Mouse (Mus musculus): ENCODE results near the gene Cilp2. TPM values are rescaled to one million over a fixed set of nuclear protein-coding genes. Genes with fewer than 3 reads are reported as not detected.

Cilp2 gene
- 0.13 and 0.30 TPM in 2 replicates for polyA plus RNA-seq (2015; fragmentation: Nextera tagmentation; extraction: Ambion mirVana)

DNA sequence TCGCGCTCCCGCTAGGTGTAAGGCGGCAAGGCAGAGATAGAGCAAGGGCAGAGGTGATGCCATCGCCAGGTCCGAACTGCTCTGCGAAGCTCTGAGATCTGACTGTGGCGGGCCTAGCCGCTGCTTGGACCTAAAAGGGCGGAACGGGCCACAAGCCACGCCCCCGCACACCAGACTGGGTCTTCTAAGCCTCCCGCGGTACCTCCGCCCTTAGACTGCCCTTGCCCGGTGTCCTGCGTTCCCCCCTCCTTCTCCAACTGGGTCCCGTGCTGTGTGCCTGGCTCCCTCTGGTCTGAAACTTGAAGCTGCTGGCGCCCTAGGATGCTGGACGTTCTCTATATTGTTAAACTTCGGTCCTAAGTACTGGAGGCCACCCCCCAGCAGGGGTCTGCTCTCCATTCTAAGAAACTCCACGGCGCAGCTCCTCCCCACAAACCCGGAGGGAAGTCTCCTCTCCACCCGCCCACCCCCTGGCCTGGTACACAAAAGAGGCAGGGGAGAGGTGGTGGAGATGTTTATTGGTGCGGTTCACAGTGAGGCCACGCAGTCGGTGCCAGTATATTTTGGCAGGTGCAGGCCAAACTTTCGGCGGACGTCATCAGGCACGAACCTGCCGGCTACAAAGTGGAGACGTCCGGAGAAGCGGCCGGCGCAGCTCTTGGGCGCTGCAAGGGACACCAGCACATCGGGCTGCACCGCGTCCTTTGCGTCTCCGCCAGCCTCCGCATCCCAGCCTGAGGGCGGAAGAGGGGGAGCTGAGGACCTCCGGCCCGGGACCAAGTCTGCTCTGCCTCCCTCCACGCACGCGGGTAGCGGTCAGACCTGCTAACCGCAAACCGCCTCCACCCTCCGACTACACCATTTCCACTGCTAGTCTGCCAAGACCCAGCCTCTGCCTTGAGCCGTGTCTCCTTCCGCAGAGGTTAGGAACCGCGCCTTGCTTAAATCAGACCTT, at the start of gene Cilp2:
Gene Cilp2, minus strand, starts transcription at position 399 of the 955 bp plus-strand sequence.

DNA sequence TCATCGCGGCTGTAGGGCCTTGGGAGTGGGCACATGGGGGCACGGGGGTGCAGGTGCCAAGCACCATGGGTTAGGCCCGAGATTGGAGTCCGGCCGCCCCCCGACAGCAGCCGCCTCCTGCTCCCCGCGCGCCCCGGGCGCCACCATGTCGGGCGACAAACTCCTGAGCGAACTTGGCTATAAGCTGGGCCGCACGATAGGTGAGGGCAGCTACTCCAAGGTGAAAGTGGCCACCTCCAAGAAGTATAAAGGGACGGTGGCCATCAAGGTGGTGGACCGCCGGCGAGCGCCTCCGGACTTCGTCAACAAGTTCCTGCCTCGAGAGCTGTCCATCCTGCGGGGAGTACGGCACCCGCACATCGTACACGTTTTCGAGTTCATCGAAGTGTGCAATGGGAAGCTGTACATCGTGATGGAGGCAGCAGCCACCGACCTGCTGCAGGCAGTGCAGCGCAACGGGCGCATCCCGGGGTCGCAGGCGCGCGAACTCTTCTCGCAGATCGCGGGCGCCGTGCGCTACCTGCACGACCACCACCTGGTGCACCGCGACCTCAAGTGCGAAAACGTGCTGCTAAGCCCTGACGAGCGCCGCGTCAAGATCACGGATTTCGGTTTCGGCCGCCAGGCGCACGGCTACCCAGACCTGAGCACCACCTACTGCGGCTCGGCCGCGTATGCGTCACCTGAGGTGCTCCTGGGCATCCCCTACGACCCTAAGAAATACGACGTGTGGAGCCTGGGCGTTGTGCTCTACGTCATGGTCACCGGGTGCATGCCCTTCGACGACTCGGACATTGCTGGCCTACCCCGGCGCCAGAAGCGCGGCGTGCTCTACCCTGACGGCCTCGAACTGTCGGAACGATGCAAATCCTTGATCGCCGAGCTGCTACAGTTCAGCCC, 14.9 kb upstream of the Cilp2 start, which contains the start of the genes Tssk6, Ndufa13 and Yjefn3:
Gene Tssk6, plus strand, starts transcription at position 22 of the 900 bp plus-strand sequence.
Gene Ndufa13, minus strand, starts transcription at position 396 of the 900 bp plus-strand sequence.
Gene Yjefn3, minus strand, starts transcription at position 550 of the 900 bp plus-strand sequence.

DNA sequence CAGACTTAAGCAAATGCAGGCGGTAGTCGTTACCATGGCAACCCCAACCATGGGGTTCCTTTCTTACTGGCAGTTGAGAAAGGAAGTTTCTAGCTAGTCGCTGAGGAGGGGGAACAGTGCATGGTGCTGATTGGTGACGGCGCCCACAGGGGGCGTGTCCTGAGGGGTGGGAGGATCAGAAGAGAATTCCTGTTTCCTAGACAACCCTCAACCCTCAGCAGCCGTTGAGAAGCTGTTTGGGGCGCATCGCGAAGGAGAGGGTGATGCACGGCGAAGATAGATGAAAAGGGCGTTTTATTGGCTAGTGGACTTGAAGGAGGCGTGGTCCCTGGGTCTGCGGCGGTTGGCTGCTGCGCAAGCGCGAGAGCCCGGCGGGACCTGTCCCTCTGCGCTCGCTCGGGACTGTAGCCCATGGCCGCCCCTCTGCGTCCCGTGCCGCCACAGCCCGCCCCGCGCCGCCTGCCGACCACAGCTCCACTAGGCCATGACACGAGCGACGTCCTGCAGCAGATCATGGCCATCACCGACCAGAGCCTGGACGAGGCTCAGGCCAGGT, 55.1 kb downstream of the Cilp2 start, which contains the start of gene Pbx4:
Gene Pbx4, plus strand, starts transcription at position 194 of the 556 bp plus-strand sequence.

Other genes starting within 250 kb of the Cilp2 start
- gene Zfp964, start 233.2 kb downstream of the Cilp2 start, polyA plus RNA-seq (2015; fragmentation: Nextera tagmentation; extraction: Ambion mirVana): 0.26 and 0.49 TPM in 2 replicates
- 11.7 and 12.9 TPM in 2 replicates for gene Zfp869, start 177.0 kb downstream of the Cilp2 start, polyA plus RNA-seq (2015; fragmentation: Nextera tagmentation; extraction: Ambion mirVana)
- 2.8 and 3.4 TPM in 2 replicates for gene Zfp963, start 137.7 kb downstream of the Cilp2 start, polyA plus RNA-seq (2015; fragmentation: Nextera tagmentation; extraction: Ambion mirVana)
- gene Gm20422, start 112.8 kb downstream of the Cilp2 start, polyA plus RNA-seq (2015; fragmentation: Nextera tagmentation; extraction: Ambion mirVana): 0.56 and 1.1 TPM in 2 replicates
- gene Atp13a1, start 96.5 kb downstream of the Cilp2 start, polyA plus RNA-seq (2015; fragmentation: Nextera tagmentation; extraction: Ambion mirVana): 17.5 and 20.8 TPM in 2 replicates
- 10.3 and 11.5 TPM in 2 replicates for gene Zfp866, start 96.5 kb downstream of the Cilp2 start, polyA plus RNA-seq (2015; fragmentation: Nextera tagmentation; extraction: Ambion mirVana)
- 15.3 and 23.6 TPM in 2 replicates for gene Gmip, start 79.0 kb downstream of the Cilp2 start, polyA plus RNA-seq (2015; fragmentation: Nextera tagmentation; extraction: Ambion mirVana)
- 0.11 and 0.17 TPM in 2 replicates for gene Lpar2, start 65.3 kb downstream of the Cilp2 start, polyA plus RNA-seq (2015; fragmentation: Nextera tagmentation; extraction: Ambion mirVana)
- 9.5 and 13.5 TPM in 2 replicates for gene Pbx4, start 55.2 kb downstream of the Cilp2 start, polyA plus RNA-seq (2015; fragmentation: Nextera tagmentation; extraction: Ambion mirVana)
- gene Tssk6, start 14.5 kb upstream of the Cilp2 start, polyA plus RNA-seq (2015; fragmentation: Nextera tagmentation; extraction: Ambion mirVana): 3.7 and 4.8 TPM in 2 replicates
- gene Ndufa13, start 14.9 kb upstream of the Cilp2 start, polyA plus RNA-seq (2015; fragmentation: Nextera tagmentation; extraction: Ambion mirVana): 112 TPM in 2 replicates
- gene Yjefn3, start 15.0 kb upstream of the Cilp2 start, polyA plus RNA-seq (2015; fragmentation: Nextera tagmentation; extraction: Ambion mirVana): 0.34 and 1.4 TPM in 2 replicates
- 33.0 and 33.7 TPM in 2 replicates for gene Gatad2a, start 108.7 kb upstream of the Cilp2 start, polyA plus RNA-seq (2015; fragmentation: Nextera tagmentation; extraction: Ambion mirVana)
- gene Mau2, start 155.0 kb upstream of the Cilp2 start, polyA plus RNA-seq (2015; fragmentation: Nextera tagmentation; extraction: Ambion mirVana): 26.9 and 29.0 TPM in 2 replicates
- 21.6 and 22.8 TPM in 2 replicates for gene Sugp1, start 155.1 kb upstream of the Cilp2 start, polyA plus RNA-seq (2015; fragmentation: Nextera tagmentation; extraction: Ambion mirVana)
- gene Tm6sf2, start 185.2 kb upstream of the Cilp2 start, polyA plus RNA-seq (2015; fragmentation: Nextera tagmentation; extraction: Ambion mirVana): 0.29 and 0.35 TPM in 2 replicates
- not detected in 2 replicates for gene Hapln4, start 195.8 kb upstream of the Cilp2 start, polyA plus RNA-seq (2015; fragmentation: Nextera tagmentation; extraction: Ambion mirVana)
- 0.02 TPM in 1 of 2 replicates, not detected in the other for gene Ncan, start 233.2 kb upstream of the Cilp2 start, polyA plus RNA-seq (2015; fragmentation: Nextera tagmentation; extraction: Ambion mirVana)
- 29.3 and 30.0 TPM in 2 replicates for gene Nr2c2ap, start 243.6 kb upstream of the Cilp2 start, polyA plus RNA-seq (2015; fragmentation: Nextera tagmentation; extraction: Ambion mirVana)